In genomic region chr1:167694731-167695130, GRCm38 (mm10) we compare ENCODE assay signal across 20 mouse cellular contexts. TPM values are rescaled to one million over a fixed set of nuclear protein-coding genes. Genes with fewer than 3 reads are reported as not detected.
"Had no signal": no experiment of that assay in that cellular context is flagged by ENCODE, and none has a peak within 500 bp of the region (broad histone marks: within the 10 kb centered on the region; RNA-seq: fewer than 3 reads in every experiment).

No protein-coding gene starts in this region.

- H3K4me1 ChIP-seq: liver, embryonic 12.5 days had no signal

- ATAC-seq: liver, embryonic 12.5 days; lung, postnatal 0 days had no signal

- H3K4me3 ChIP-seq: liver, embryonic 12.5 days; lung, embryonic 15.5 days; myocyte; neural tube, embryonic 13.5 days; neural tube, embryonic 15.5 days had no signal

- H3K27ac ChIP-seq: liver, embryonic 12.5 days; liver, embryonic 14.5 days; lung, embryonic 15.5 days; neural tube, embryonic 13.5 days; neural tube, embryonic 15.5 days had no signal

- H3K9me3 ChIP-seq: liver, embryonic 12.5 days; lung, embryonic 15.5 days; neural tube, embryonic 13.5 days; neural tube, embryonic 15.5 days had no signal

- H3K4me2 ChIP-seq: liver, embryonic 12.5 days; lung, embryonic 15.5 days; neural tube, embryonic 13.5 days; neural tube, embryonic 15.5 days had no signal

- H3K9ac ChIP-seq: liver, embryonic 12.5 days; liver, embryonic 14.5 days; lung, embryonic 15.5 days; neural tube, embryonic 13.5 days; neural tube, embryonic 15.5 days had no signal

- DNase-seq: lung, adult 18-20 months; lung, postnatal 4 days; midbrain, embryonic 14.5 days; retina, postnatal 1 day; right cerebral cortex, adult 18-20 months; right cerebral cortex, postnatal 25 days; right cerebral cortex, postnatal 4 days; spleen, adult 18-20 months; thymus, adult 18-20 months; thymus, postnatal 14 days; thymus, postnatal 36 days had no signal

- H3K36me3 ChIP-seq: liver, embryonic 12.5 days; lung, embryonic 15.5 days; neural tube, embryonic 13.5 days; neural tube, embryonic 15.5 days had no signal

RNA-seq across cellular contexts. Expression of gene Lmx1a, which starts 5.7 kb away (rescaled TPM):
- total RNA-seq: megakaryocyte, adult 5-6 weeks; megakaryocyte-erythroid progenitor cell, adult 5-6 weeks had no signal
- polyA plus RNA-seq: lung, embryonic 15.5 days; lung, postnatal 0 days; myocyte had no signal
